Comparison of ENCODE assay signal across 19 mouse cellular contexts in the genomic region with DNA sequence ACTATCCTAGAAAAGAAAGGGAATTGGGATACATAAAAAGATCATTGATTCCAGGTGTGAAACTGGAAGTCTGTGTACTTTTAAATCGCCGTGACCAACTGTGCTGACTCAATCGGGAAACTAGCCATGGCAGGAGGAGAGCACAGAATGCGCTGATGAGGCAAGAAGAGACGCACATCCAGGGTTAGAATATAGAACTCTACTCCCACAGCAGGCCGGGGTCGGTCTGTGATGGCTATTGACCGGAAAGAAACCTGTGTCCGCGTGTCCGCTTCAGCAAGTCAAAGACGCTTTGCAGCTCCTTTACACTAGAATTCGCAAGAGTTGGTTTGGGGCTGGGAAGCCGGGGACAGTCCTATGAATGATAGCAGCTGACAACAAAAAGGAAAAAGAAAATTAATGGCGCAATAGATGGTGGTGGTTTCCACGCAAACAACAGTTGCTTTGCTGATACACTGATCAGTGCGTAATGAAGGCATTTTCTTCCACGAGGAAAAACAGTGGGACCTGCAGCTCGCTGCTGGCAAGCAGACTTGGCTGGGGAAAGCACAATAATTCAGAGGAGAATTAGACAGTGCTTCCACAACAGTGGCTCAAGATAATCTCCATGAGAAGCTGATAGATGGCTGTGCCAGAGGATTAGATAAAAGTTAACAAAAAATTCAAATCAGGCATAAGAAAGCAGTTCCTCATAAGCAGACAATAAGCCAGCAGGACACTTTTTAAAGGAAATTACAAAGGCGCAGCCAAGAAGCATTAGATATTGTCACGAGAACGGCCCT.
DNase-seq lines count a peak whose midpoint lies in the region; ATAC-seq lines count a peak whose summit lies in the region.
"Had no signal": no experiment of that assay in that cellular context is flagged by ENCODE, and none has a peak within 500 bp of the region (broad histone marks: within the 10 kb centered on the region; RNA-seq: fewer than 3 reads in every experiment).

No protein-coding gene starts in this region.

- H3K27ac ChIP-seq in embryonic facial prominence, embryonic 11.5 days (replicated peaks; ENCODE audit: low read depth, low read length), result no peak overlapping the region
- H3K27ac ChIP-seq in embryonic facial prominence, embryonic 10.5 days (replicated peaks), result no peak overlapping the region
- H3K27ac ChIP-seq in forebrain, embryonic 12.5 days, result no peak overlapping the region
- no peak overlapping the region for H3K27ac ChIP-seq in hindbrain, embryonic 16.5 days (ENCODE audit: low read depth, low read length)
- H3K27ac ChIP-seq in neural tube, embryonic 14.5 days (ENCODE audit: low read depth, low read length), result no peak overlapping the region; the same call in 1 of the 2 replicates
- H3K27ac ChIP-seq: heart, embryonic 10.5 days; limb, embryonic 15.5 days; macrophage had no signal

- DNase-seq in embryonic facial prominence, embryonic 11.5 days (ENCODE audit: low spot score), result peak; percentile 2
- no peak for DNase-seq in embryonic facial prominence, embryonic 10.5 days (ENCODE audit: low spot score)
- DNase-seq in kidney, postnatal 4 days, result no peak
- no peak for DNase-seq in spleen, adult 18-20 months
- no peak for DNase-seq in urinary bladder, postnatal 10 days (ENCODE audit: low spot score)
- DNase-seq: adrenal gland, postnatal 14 days; B cell, adult 2 months; gastrocnemius, postnatal 14 days; heart, postnatal 36 days; kidney, adult 2 months; lung, adult 2 months; right cerebral cortex, adult 18-20 months had no signal

- H3K4me3 ChIP-seq in embryonic facial prominence, embryonic 11.5 days (ENCODE audit: low read depth, low read length), result no peak overlapping the region
- no peak overlapping the region for H3K4me3 ChIP-seq in embryonic facial prominence, embryonic 10.5 days
- no peak overlapping the region for H3K4me3 ChIP-seq in forebrain, embryonic 12.5 days (replicated peaks)
- peak overlapping the region; percentile 15 for H3K4me3 ChIP-seq in hindbrain, embryonic 16.5 days (ENCODE audit: low read length)
- no peak overlapping the region for H3K4me3 ChIP-seq in neural tube, embryonic 14.5 days (ENCODE audit: low read depth, low read length)
- H3K4me3 ChIP-seq: heart, embryonic 10.5 days; limb, embryonic 15.5 days; myocyte had no signal

- 81% methylated on average over 22 of the region's 22 CpGs for WGBS in embryonic facial prominence, embryonic 11.5 days
- 85% methylated on average over 22 of the region's 22 CpGs for WGBS in embryonic facial prominence, embryonic 10.5 days
- 63% methylated on average over 22 of the region's 22 CpGs for WGBS in forebrain, embryonic 12.5 days
- WGBS in hindbrain, embryonic 16.5 days, result 42% methylated on average over 22 of the region's 22 CpGs
- 40% methylated on average over 22 of the region's 22 CpGs for WGBS in neural tube, embryonic 14.5 days

- no peak overlapping the region for H3K9ac ChIP-seq in embryonic facial prominence, embryonic 11.5 days (replicated peaks; ENCODE audit: low read length)
- no peak overlapping the region for H3K9ac ChIP-seq in forebrain, embryonic 12.5 days
- H3K9ac ChIP-seq in hindbrain, embryonic 16.5 days (ENCODE audit: low read depth, low read length), result 0 out of 2 replicates have a peak overlapping the region, but pooled peaks have one; percentile 7
- H3K9ac ChIP-seq in neural tube, embryonic 14.5 days (replicated peaks; ENCODE audit: low read depth, low read length), result no peak overlapping the region
- H3K9ac ChIP-seq: limb, embryonic 15.5 days had no signal

- H3K4me1 ChIP-seq in embryonic facial prominence, embryonic 11.5 days (ENCODE audit: control insufficient read depth, insufficient read depth, low read length), result no peaks in the 10 kb centered on the region
- no peaks in the 10 kb centered on the region for H3K4me1 ChIP-seq in embryonic facial prominence, embryonic 10.5 days
- peaks cover 10% of the 10 kb centered on the region; the same call in 1 of the 2 replicates for H3K4me1 ChIP-seq in forebrain, embryonic 12.5 days
- H3K4me1 ChIP-seq in hindbrain, embryonic 16.5 days (ENCODE audit: control insufficient read depth, insufficient read depth, low read depth, low read length), result peaks cover 6% of the 10 kb centered on the region; the same call in 1 of the 2 replicates
- H3K4me1 ChIP-seq in neural tube, embryonic 14.5 days (ENCODE audit: control insufficient read depth, insufficient read depth, low read length), result 0 out of 2 replicates have a peak, but pooled peaks cover 10% of the 10 kb centered on the region
- H3K4me1 ChIP-seq: heart, embryonic 10.5 days; limb, embryonic 15.5 days had no signal

- no peaks in the 10 kb centered on the region for H3K9me3 ChIP-seq in embryonic facial prominence, embryonic 11.5 days (replicated peaks; ENCODE audit: control insufficient read depth, low read length)
- H3K9me3 ChIP-seq in embryonic facial prominence, embryonic 10.5 days, result no peaks in the 10 kb centered on the region
- H3K9me3 ChIP-seq in forebrain, embryonic 12.5 days, result no peaks in the 10 kb centered on the region
- no peaks in the 10 kb centered on the region for H3K9me3 ChIP-seq in hindbrain, embryonic 16.5 days (ENCODE audit: control insufficient read depth, low read length)
- H3K9me3 ChIP-seq in neural tube, embryonic 14.5 days (ENCODE audit: control insufficient read depth, low read length), result no peaks in the 10 kb centered on the region
- H3K9me3 ChIP-seq: heart, embryonic 10.5 days; limb, embryonic 15.5 days had no signal

- no peak overlapping the region for H3K4me2 ChIP-seq in embryonic facial prominence, embryonic 11.5 days (ENCODE audit: low read depth, low read length)
- peak overlapping the region; percentile 17 for H3K4me2 ChIP-seq in forebrain, embryonic 12.5 days
- H3K4me2 ChIP-seq in hindbrain, embryonic 16.5 days (ENCODE audit: low read length), result peak overlapping the region; percentile 46
- peak overlapping the region; percentile 35 for H3K4me2 ChIP-seq in neural tube, embryonic 14.5 days (ENCODE audit: low read depth, low read length)
- H3K4me2 ChIP-seq: limb, embryonic 15.5 days had no signal

- H3K27me3 ChIP-seq in embryonic facial prominence, embryonic 11.5 days (ENCODE audit: control insufficient read depth, insufficient read depth, low read length), result no peaks in the 10 kb centered on the region
- H3K27me3 ChIP-seq in embryonic facial prominence, embryonic 10.5 days (replicated peaks; ENCODE audit: low read depth, poor library complexity, severe bottlenecking), result no peaks in the 10 kb centered on the region
- H3K27me3 ChIP-seq in forebrain, embryonic 12.5 days, result no peaks in the 10 kb centered on the region
- no peaks in the 10 kb centered on the region for H3K27me3 ChIP-seq in hindbrain, embryonic 16.5 days (replicated peaks; ENCODE audit: control insufficient read depth, insufficient read depth, low read length)
- H3K27me3 ChIP-seq in neural tube, embryonic 14.5 days (ENCODE audit: control insufficient read depth, insufficient read depth, low read length), result no peaks in the 10 kb centered on the region
- H3K27me3 ChIP-seq: limb, embryonic 15.5 days had no signal

- H3K36me3 ChIP-seq in embryonic facial prominence, embryonic 11.5 days (replicated peaks; ENCODE audit: control insufficient read depth, insufficient read depth, low read depth, low read length), result no peaks in the 10 kb centered on the region
- no peaks in the 10 kb centered on the region for H3K36me3 ChIP-seq in embryonic facial prominence, embryonic 10.5 days (replicated peaks)
- no peaks in the 10 kb centered on the region for H3K36me3 ChIP-seq in forebrain, embryonic 12.5 days (replicated peaks)
- no peaks in the 10 kb centered on the region for H3K36me3 ChIP-seq in hindbrain, embryonic 16.5 days (ENCODE audit: control insufficient read depth, insufficient read depth, low read length)
- no peaks in the 10 kb centered on the region for H3K36me3 ChIP-seq in neural tube, embryonic 14.5 days (ENCODE audit: control insufficient read depth, insufficient read depth, low read length)
- H3K36me3 ChIP-seq: heart, embryonic 10.5 days; limb, embryonic 15.5 days had no signal

- ATAC-seq in embryonic facial prominence, embryonic 11.5 days (replicated peaks; ENCODE audit: insufficient number of reproducible peaks, low FRiP score, low TSS enrichment, low read depth), result no peak
- no peak; the same call in 1 of the 2 replicates for ATAC-seq in forebrain, embryonic 12.5 days (ENCODE audit: low FRiP score)
- ATAC-seq in hindbrain, embryonic 16.5 days, result peak; percentile 88
- peak; percentile 58; the same call in 1 of the 2 replicates for ATAC-seq in neural tube, embryonic 14.5 days (ENCODE audit: low read depth)

Comparison
In these comparisons a context has a peak if more than half of its experiments do, and no peak if none do; other contexts are left out.
1. ATAC-seq: peak in hindbrain, embryonic 16.5 days (single experiment) and neural tube, embryonic 14.5 days (single experiment); none in embryonic facial prominence, embryonic 11.5 days (single experiment) and forebrain, embryonic 12.5 days (single experiment).